Mouse (Mus musculus): Measurements from ENCODE around the gene Lhx2. TPM values are rescaled to one million over a fixed set of nuclear protein-coding genes. Genes with fewer than 3 reads are reported as not detected.
A peak's percentile ranks its signal among the peaks of the same experiment; 100 is the strongest.

The Lhx2 gene
- polyA plus RNA-seq, 1 experiment from 2014 or later = 4.3 TPM

GRCm38 (mm10) chr2:38403231-38403630, 64.2 kb downstream of the Lhx2 start:
- no peaks in the 10 kb centered on the region for H3K9me3 ChIP-seq
- ATAC-seq (ENCODE audit: low read depth) = no peak
- H3K9ac ChIP-seq = no peak overlapping the region
- 0 out of 2 replicates have a peak, but pooled peaks cover 5% of the 10 kb centered on the region for H3K27me3 ChIP-seq
- peaks cover 8% of the 10 kb centered on the region for H3K4me1 ChIP-seq (replicated peaks)
- H3K4me3 ChIP-seq = no peak overlapping the region
- WGBS = 72% methylated on average over 12 of the region's 12 CpGs
- no peak overlapping the region for H3K4me2 ChIP-seq
- no peaks in the 10 kb centered on the region for H3K36me3 ChIP-seq
- H3K27ac ChIP-seq (replicated peaks) = no peak overlapping the region

- Histone ChIP-seq H3K27ac (replicated peaks) (no peak overlapping the region), H3K9me3 (no peaks in the 10 kb centered on the region), H3K27me3 (0 out of 2 replicates have a peak, but pooled peaks cover 5% of the 10 kb centered on the region), H3K4me2 (no peak overlapping the region), H3K36me3 (no peaks in the 10 kb centered on the region), H3K4me3 (no peak overlapping the region), H3K9ac (no peak overlapping the region), H3K4me1 (replicated peaks) (peaks cover 8% of the 10 kb centered on the region)
- peak; percentile 81 for ATAC-seq (ENCODE audit: low read depth)
- 37% methylated on average over 10 of the region's 10 CpGs for WGBS
Observed at GRCm38 (mm10) chr2:38404007-38404596, 65.0 kb downstream of the Lhx2 start.

GRCm38 (mm10) chr2:38405356-38405755, 66.3 kb downstream of the Lhx2 start:
- Histone ChIP-seq H3K9ac (no peak overlapping the region), H3K27ac (replicated peaks) (no peak overlapping the region), H3K4me2 (no peak overlapping the region), H3K4me3 (no peak overlapping the region), H3K4me1 (replicated peaks) (peaks cover 8% of the 10 kb centered on the region), H3K27me3 (0 out of 2 replicates have a peak, but pooled peaks cover 5% of the 10 kb centered on the region), H3K36me3 (no peaks in the 10 kb centered on the region), H3K9me3 (no peaks in the 10 kb centered on the region)
- no peak for ATAC-seq (ENCODE audit: low read depth)
- 85% methylated on average over 4 of the region's 4 CpGs for WGBS

- no peak overlapping the region for H3K9ac ChIP-seq
- H3K4me1 ChIP-seq (replicated peaks) = peaks cover under 1% of the 10 kb centered on the region; the same call in 1 of the 2 replicates
- H3K4me2 ChIP-seq = no peak overlapping the region
- no peaks in the 10 kb centered on the region for H3K36me3 ChIP-seq
- no peak overlapping the region for H3K27ac ChIP-seq (replicated peaks)
- 78% methylated on average over 3 of the region's 3 CpGs for WGBS
- H3K9me3 ChIP-seq = no peaks in the 10 kb centered on the region
- H3K27me3 ChIP-seq = peaks cover 9% of the 10 kb centered on the region; the same call in 1 of the 2 replicates
- no peak overlapping the region for H3K4me3 ChIP-seq
- ATAC-seq (ENCODE audit: low read depth) = no peak
Observed at GRCm38 (mm10) chr2:38409309-38409708, 70.2 kb downstream of the Lhx2 start.

GRCm38 (mm10) chr2:38410227-38410626, 71.1 kb downstream of the Lhx2 start:
- no peak overlapping the region for H3K4me3 ChIP-seq
- no peaks in the 10 kb centered on the region for H3K9me3 ChIP-seq
- no peak overlapping the region for H3K4me2 ChIP-seq
- no peak for ATAC-seq (ENCODE audit: low read depth)
- no peaks in the 10 kb centered on the region for H3K36me3 ChIP-seq
- peaks cover 13% of the 10 kb centered on the region; the same call in 1 of the 2 replicates for H3K27me3 ChIP-seq
- 87% methylated on average over 6 of the region's 6 CpGs for WGBS
- no peaks in the 10 kb centered on the region for H3K4me1 ChIP-seq (replicated peaks)
- H3K9ac ChIP-seq = no peak overlapping the region
- H3K27ac ChIP-seq (replicated peaks) = no peak overlapping the region

- Histone ChIP-seq H3K27me3 (peaks cover 11% of the 10 kb centered on the region; the same call in 1 of the 2 replicates), H3K27ac (replicated peaks) (no peak overlapping the region), H3K4me1 (replicated peaks) (no peaks in the 10 kb centered on the region), H3K9ac (no peak overlapping the region), H3K4me3 (no peak overlapping the region), H3K36me3 (no peaks in the 10 kb centered on the region), H3K9me3 (no peaks in the 10 kb centered on the region), H3K4me2 (no peak overlapping the region)
- WGBS = 34% methylated on average over 11 of the region's 11 CpGs
- no peak for ATAC-seq (ENCODE audit: low read depth)
Observed at GRCm38 (mm10) chr2:38412599-38413177, 73.6 kb downstream of the Lhx2 start.

GRCm38 (mm10) chr2:38417970-38418369, 78.9 kb downstream of the Lhx2 start:
- ATAC-seq (ENCODE audit: low read depth) = no peak
- H3K4me2 ChIP-seq = no peak overlapping the region
- no peaks in the 10 kb centered on the region for H3K9me3 ChIP-seq
- H3K36me3 ChIP-seq = no peaks in the 10 kb centered on the region
- H3K27me3 ChIP-seq = peaks cover 11% of the 10 kb centered on the region; the same call in 1 of the 2 replicates
- H3K9ac ChIP-seq = no peak overlapping the region
- 19% methylated on average over 4 of the region's 4 CpGs for WGBS
- no peaks in the 10 kb centered on the region for H3K4me1 ChIP-seq (replicated peaks)
- H3K4me3 ChIP-seq = no peak overlapping the region
- H3K27ac ChIP-seq (replicated peaks) = no peak overlapping the region

Other genes starting within 250 kb of the Lhx2 start
- gene Dennd1a, start 51.9 kb upstream of the Lhx2 start, polyA plus RNA-seq (2015; fragmentation: Nextera tagmentation; extraction: Ambion mirVana) = 14.3 and 14.6 TPM in 2 replicates
- 58.8 and 60.5 TPM in 2 replicates for gene Nek6, start 172.4 kb downstream of the Lhx2 start, polyA plus RNA-seq (2015; fragmentation: Nextera tagmentation; extraction: Ambion mirVana)

All from neural tube, embryonic 13.5 days (tissue).